Mouse (Mus musculus) cerebellum, postnatal 10 days (tissue): ENCODE results near the gene Gm21885.

ENCODE experiments used
- DNase-seq, 2 experiments: peaks; one replicate each; pipeline ENCODE4 v3.0.0; 2021; ENCODE audit warnings: mixed read lengths in 2 of 2

Gm21885 gene

GRCm38 (mm10) chr11:94320969-94321930, 39.6 kb downstream of the Gm21885 start:
- peak; percentile 79 to 83 for DNase-seq

DNA sequence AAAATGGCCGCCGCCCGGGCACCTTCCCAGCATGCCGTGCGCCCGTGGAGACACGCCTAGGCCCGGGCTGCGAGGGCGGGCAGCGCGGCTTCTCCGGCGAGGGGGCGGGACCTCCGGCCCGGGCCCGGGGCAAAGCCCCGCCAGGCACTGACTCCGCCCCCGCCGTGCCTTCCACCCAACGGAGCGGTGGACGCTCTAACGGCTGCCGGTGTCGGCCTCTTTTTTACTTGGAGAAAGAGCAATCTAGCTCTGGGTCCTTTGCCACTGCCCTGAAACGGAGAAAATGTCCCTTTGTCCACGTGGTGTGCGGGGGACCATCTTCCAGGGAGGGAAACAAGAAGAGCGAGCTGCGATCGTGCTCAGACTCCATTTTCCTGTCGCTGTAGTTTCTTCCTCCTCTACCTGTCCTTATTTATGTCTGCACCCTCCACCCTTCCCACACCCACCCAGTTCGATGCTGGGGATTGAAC, 40.3 kb downstream of the Gm21885 start, which contains the start of gene Luc7l3:
Luc7l3 (minus strand) TSS at position 58 of the 470 bp plus-strand sequence.
- peak; percentile 98 for DNase-seq

- DNase-seq, result no peak
These were observed 41.0 kb downstream of the Gm21885 start for GRCm38 (mm10) chr11:94322636-94323035.

- DNase-seq, result no peak
These were observed 41.7 kb downstream of the Gm21885 start for GRCm38 (mm10) chr11:94323271-94323925.

- no peak for DNase-seq
These were observed 42.9 kb downstream of the Gm21885 start for GRCm38 (mm10) chr11:94324618-94325017.

GRCm38 (mm10) chr11:94326961-94327411, 45.3 kb downstream of the Gm21885 start:
- peak; percentile 82 to 83 for DNase-seq

DNA sequence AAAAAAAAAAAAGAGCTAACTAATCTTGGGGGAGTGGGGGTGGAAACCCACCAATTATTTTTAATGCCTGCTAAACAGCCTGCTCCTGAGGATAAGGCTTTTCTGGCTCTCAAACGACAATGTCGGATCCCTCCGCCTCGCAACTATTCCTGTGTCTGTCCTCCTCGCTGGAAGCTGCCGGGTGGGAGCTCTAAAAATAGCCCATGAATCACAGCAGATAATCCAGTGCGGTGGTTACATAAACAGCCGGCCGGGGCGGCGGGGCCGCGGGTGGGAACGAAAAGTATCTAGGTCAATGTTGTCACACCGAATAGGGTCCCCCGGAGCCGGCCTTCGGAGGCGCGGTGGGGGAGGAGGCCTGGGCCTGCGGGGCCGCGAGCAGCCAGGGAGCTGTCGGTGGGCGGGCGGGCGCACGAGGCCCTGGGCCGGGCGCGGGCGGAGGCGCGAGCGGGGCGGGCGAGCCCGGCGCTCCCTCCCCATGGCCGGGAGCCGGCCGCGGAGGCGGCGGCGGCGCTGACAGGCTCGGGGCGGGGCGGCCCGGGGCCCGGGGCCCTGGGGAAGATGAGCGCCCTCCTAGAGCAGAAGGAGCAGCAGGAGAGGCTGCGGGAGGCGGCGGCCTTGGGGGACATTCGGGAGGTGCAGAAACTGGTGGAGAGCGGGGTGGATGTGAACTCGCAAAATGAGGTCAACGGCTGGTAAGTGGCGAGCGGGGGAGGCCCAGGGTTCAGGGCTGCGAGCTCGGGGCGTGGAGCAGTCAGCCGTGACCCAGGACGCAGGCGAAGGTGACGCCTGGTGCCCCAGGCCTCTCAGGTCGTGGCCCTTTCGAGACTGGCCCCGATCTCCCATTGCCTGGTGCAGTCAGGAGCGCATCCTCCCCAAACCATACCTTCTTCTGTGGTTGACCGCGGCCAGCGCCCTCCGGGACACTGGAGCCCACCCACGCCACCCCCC, 46.3 kb downstream of the Gm21885 start, which contains the start of gene Ankrd40:
Ankrd40 (plus strand) TSS at position 309 of the 951 bp plus-strand sequence.
- DNase-seq, result peak; percentile 97

DNA sequence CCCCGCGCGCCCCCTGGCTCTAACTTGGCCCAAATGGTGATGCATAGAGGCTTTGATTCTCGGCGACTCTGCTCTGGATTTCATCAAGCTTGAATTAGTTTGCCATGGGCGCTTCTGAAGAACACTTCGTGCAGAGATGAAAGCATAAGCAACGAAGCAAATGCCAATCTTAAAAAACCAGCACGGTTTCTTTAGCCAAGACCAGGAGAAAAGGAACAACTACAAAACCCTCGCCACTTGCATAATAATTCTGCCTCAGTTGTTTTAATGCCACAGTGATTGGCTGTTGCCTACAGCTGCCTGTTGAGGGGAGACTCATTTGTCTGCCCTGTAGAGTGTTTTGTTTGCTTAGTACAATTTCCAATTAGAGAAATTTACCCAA, 47.0 kb downstream of the Gm21885 start:
- no peak for DNase-seq

DNA sequence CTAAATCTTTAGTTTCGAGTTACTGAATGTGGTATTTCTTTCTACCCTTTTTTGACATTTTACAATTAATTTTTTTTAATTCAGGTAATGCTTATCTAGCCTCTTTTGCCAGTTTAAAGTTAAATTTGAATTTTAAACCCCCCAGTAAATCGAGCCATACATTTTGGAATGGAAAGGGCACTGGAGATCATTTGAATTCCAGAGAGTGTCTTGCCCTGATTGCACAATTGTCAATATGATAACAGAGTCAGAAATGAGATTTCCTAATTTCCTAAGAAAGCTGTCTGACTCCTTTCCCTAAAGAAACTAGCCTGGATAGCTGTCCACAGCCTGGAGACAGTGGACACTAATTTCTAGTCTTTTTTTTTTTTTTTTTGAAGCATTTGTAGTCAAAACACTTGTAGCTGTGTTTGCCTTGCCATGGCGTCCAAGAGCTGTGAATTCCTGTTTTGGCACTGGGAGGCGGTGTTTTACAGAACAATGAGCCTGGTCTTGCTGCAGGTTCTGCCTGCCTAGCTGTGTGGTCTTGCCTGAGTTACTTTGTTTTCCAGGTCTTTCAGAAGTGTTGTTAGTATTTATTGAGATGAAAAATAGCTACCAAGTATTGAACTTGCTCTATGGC, 47.7 kb downstream of the Gm21885 start:
- peak; percentile 76 to 78 for DNase-seq

GRCm38 (mm10) chr11:94330211-94330610, 48.5 kb downstream of the Gm21885 start:
- DNase-seq, result no peak

GRCm38 (mm10) chr11:94332726-94333125, 51.1 kb downstream of the Gm21885 start:
- no peak for DNase-seq

- DNase-seq, result no peak
These were observed 52.8 kb downstream of the Gm21885 start for GRCm38 (mm10) chr11:94334386-94334968.
